Comparison of ENCODE assay signal across 8 mouse cellular contexts in genomic region chr17:8525971-8526740, GRCm38 (mm10). TPM values are rescaled to one million over a fixed set of nuclear protein-coding genes. Genes with fewer than 3 reads are reported as not detected.
A peak's percentile ranks its signal among the peaks of the same experiment; 100 is the strongest.
DNase-seq lines count a peak whose midpoint lies in the region; ATAC-seq and TF ChIP-seq lines count a peak whose summit lies in the region.

No protein-coding gene starts in this region.

- no peaks in the 10 kb centered on the region for H3K79me2 ChIP-seq in heart, adult 2 months (replicated peaks; ENCODE audit: control insufficient read depth, insufficient read depth, low read length)

- no peak for TF ChIP-seq CTCF in heart, adult 2 months (IDR thresholded peaks at IDR 0.05)
- TF ChIP-seq CTCF in E14TG2a.4 (conservative IDR thresholded peaks at IDR 0.05; ENCODE audit: low read length) = no peak

- TF ChIP-seq POLR2A in heart, adult 2 months (IDR thresholded peaks at IDR 0.05; ENCODE audit: insufficient read depth, low read depth, low read length) = no peak

- DNase-seq in heart, adult 2 months = peak; percentile 4 to 27
- no peak for DNase-seq in heart, postnatal 36 days
- DNase-seq in cerebellum, postnatal 14 days = peak; percentile 62 to 64
- DNase-seq in heart, postnatal 4 days = peak; percentile 20
- DNase-seq in midbrain, embryonic 14.5 days = peak; percentile 58
- DNase-seq in urinary bladder, postnatal 25 days (ENCODE audit: low spot score) = no peak
- no peak for DNase-seq in right cerebral cortex, postnatal 14 days

- no peak overlapping the region for H3K9ac ChIP-seq in heart, adult 2 months (ENCODE audit: low read depth, low read length)
- peak overlapping the region; percentile 5; the same call in 1 of the 2 replicates for H3K9ac ChIP-seq in midbrain, embryonic 14.5 days (replicated peaks; ENCODE audit: low read length)

- peak overlapping the region; percentile 44; the same call in 1 of the 2 replicates for H3K4me3 ChIP-seq in heart, adult 2 months
- peak overlapping the region; percentile 67 for H3K4me3 ChIP-seq in E14TG2a.4 (replicated peaks; ENCODE audit: low read length)
- peak overlapping the region; percentile 58 for H3K4me3 ChIP-seq in midbrain, embryonic 14.5 days (replicated peaks; ENCODE audit: low read depth, low read length)

- H3K9me3 ChIP-seq in E14TG2a.4 (ENCODE audit: low read length) = peaks cover 9% of the 10 kb centered on the region
- H3K9me3 ChIP-seq in midbrain, embryonic 14.5 days (ENCODE audit: control insufficient read depth, low read length) = no peaks in the 10 kb centered on the region

- H3K27me3 ChIP-seq in heart, adult 2 months (ENCODE audit: control insufficient read depth, insufficient read depth, low read length) = no peaks in the 10 kb centered on the region
- peaks cover 70% of the 10 kb centered on the region for H3K27me3 ChIP-seq in E14TG2a.4 (ENCODE audit: insufficient read depth, low read length)
- H3K27me3 ChIP-seq in midbrain, embryonic 14.5 days (ENCODE audit: control insufficient read depth, insufficient read depth, low read length) = peaks cover 10% of the 10 kb centered on the region

- H3K4me2 ChIP-seq in midbrain, embryonic 14.5 days (ENCODE audit: low read length) = peak overlapping the region; percentile 70

- H3K4me1 ChIP-seq in heart, adult 2 months (ENCODE audit: control insufficient read depth, insufficient read depth, low read length) = peaks cover 5% of the 10 kb centered on the region
- peaks cover 31% of the 10 kb centered on the region for H3K4me1 ChIP-seq in E14TG2a.4 (replicated peaks; ENCODE audit: low read depth, low read length)
- peaks cover 17% of the 10 kb centered on the region for H3K4me1 ChIP-seq in midbrain, embryonic 14.5 days (ENCODE audit: control insufficient read depth, insufficient read depth, low read length)

- no peak for TF ChIP-seq EP300 in heart, adult 2 months (IDR thresholded peaks at IDR 0.05; ENCODE audit: insufficient read depth, low read depth, low read length)

- H3K36me3 ChIP-seq in heart, adult 2 months (ENCODE audit: control insufficient read depth, insufficient read depth, low read length) = no peaks in the 10 kb centered on the region
- H3K36me3 ChIP-seq in E14TG2a.4 (ENCODE audit: insufficient read depth, low read length) = no peaks in the 10 kb centered on the region
- H3K36me3 ChIP-seq in midbrain, embryonic 14.5 days (ENCODE audit: control insufficient read depth, insufficient read depth, low read length) = no peaks in the 10 kb centered on the region

- intact Hi-C loops in heart, adult 2 months (cut with DNase I) = loop anchor here (1.0 kb wide), 1 partner anchor 21 kb away; no protein-coding TSS in a partner anchor
- intact Hi-C loops in heart, postnatal 36 days (cut with DNase I) = loop anchor here (5.0 kb wide), 1 partner anchor 66 kb away; no protein-coding TSS in a partner anchor

- no peak overlapping the region for H3K27ac ChIP-seq in heart, adult 2 months
- H3K27ac ChIP-seq in midbrain, embryonic 14.5 days (replicated peaks; ENCODE audit: low read depth, low read length) = no peak overlapping the region

- no peak for ATAC-seq in midbrain, embryonic 14.5 days (ENCODE audit: low FRiP score, low TSS enrichment)

- WGBS in heart, adult 2 months = 6% methylated on average over 21 of the region's 21 CpGs
- 2% methylated on average over 21 of the region's 21 CpGs for WGBS in midbrain, embryonic 14.5 days

RNA-seq across cellular contexts. Expression of gene Pde10a, which starts 1.0 kb away (rescaled TPM):
- 1 to 10 TPM; 1.9 to 2.2 TPM for total RNA-seq in heart, adult 2 months (2021)
- 1.4 and 2.3 TPM in 2 replicates for polyA plus RNA-seq in heart, adult 2 months (2012; rRNA removed)
- 1 to 10 TPM; 2.7 to 3.5 TPM for total RNA-seq in heart, postnatal 36 days (2021)
- total RNA-seq in heart, postnatal 4 days (2021) = 1 to 10 TPM; 5.5 to 8.1 TPM
- 14.1 and 15.2 TPM in 2 replicates for polyA plus RNA-seq in midbrain, embryonic 14.5 days (2014; fragmentation: Nextera tagmentation; extraction: Ambion mirVana)

RNA-seq across cellular contexts. Expression of gene Gm17087, which starts 40.6 kb away (rescaled TPM):
- not detected for total RNA-seq in heart, adult 2 months (2021)
- polyA plus RNA-seq in heart, adult 2 months (2012; rRNA removed) = not detected in 2 replicates
- not detected for total RNA-seq in heart, postnatal 36 days (2021)
- total RNA-seq in heart, postnatal 4 days (2021) = not detected
- polyA plus RNA-seq in midbrain, embryonic 14.5 days (2014; fragmentation: Nextera tagmentation; extraction: Ambion mirVana) = not detected in 2 replicates

Comparison
In these comparisons a context has a peak if more than half of its experiments do, and no peak if none do; other contexts are left out.
1. DNase-seq: peak in heart, adult 2 months (2 of 2), cerebellum, postnatal 14 days (2 of 2), heart, postnatal 4 days (single experiment) and midbrain, embryonic 14.5 days (single experiment); none in heart, postnatal 36 days (0 of 2), urinary bladder, postnatal 25 days (single experiment) and right cerebral cortex, postnatal 14 days (single experiment).
2. Peak in every context shown above with its lines, with median percentiles within 50 percentile points of each other: H3K4me3 ChIP-seq.